Mouse (Mus musculus): Measurements from ENCODE around the gene Rgl3.

DNA sequence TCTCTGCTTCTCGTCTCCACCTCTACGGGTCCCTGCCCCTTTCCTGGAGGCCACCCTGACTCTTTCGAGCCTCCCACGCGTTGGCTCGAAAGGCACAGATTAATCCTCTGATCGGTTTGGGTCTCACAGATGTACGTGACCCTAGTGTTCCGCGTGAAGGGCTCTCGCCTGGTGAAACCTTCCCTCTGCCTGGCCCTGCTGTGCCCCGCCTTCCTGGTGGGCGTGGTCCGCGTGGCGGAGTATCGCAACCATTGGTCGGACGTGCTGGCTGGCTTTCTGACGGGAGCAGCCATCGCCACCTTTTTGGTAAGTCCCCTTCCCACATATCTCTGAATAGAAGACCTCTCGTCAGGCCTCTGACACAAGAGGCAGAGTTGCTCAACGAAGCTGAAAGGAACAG lies 45.0 kb downstream of the Rgl3 start:
- TF ChIP-seq CTCF (IDR thresholded peaks at IDR 0.05; ENCODE audit: borderline replicate concordance, insufficient read depth, low read length) (no peak), POLR2A (IDR thresholded peaks at IDR 0.05; ENCODE audit: low read depth, low read length) (no peak)
